Mouse (Mus musculus) left cerebral cortex, postnatal 4 days (tissue): ENCODE results near the gene Plekhg6. TPM values are rescaled to one million over a fixed set of nuclear protein-coding genes. Genes with fewer than 3 reads are reported as not detected.

Experiments
- DNase-seq: peaks from one replicate; pipeline ENCODE4 v3.0.0-alpha.2; 2022
- intact Hi-C: fragments of 180-260 bp; cut with DNase I; formaldehyde crosslinking; loops from one replicate; pipeline ENCODE4 v1.15.1; 2025
- total RNA-seq, 2 experiments: library from RNA; stranded (reverse); gene quantifications; 2 replicates each; pipeline ENCODE4 v1.2.3; 2021

The Plekhg6 gene
- total RNA-seq, 2 experiments from 2014 or later, result not detected

GRCm38 (mm10) chr6:125354352-125355151 lies 26.0 kb downstream of the Plekhg6 start:
- intact Hi-C loops, result no loop called here
- DNase-seq, result no peak

GRCm38 (mm10) chr6:125353655-125354054 lies 26.9 kb downstream of the Plekhg6 start:
- no peak for DNase-seq
- intact Hi-C loops, result no loop called here

GRCm38 (mm10) chr6:125353221-125353620 lies 27.4 kb downstream of the Plekhg6 start:
- DNase-seq, result no peak
- intact Hi-C loops, result no loop called here

- no peak for DNase-seq
- intact Hi-C loops, result no loop called here
Measured at GRCm38 (mm10) chr6:125352811-125353210, 27.8 kb downstream of the Plekhg6 start.

GRCm38 (mm10) chr6:125352046-125352384 lies 28.6 kb downstream of the Plekhg6 start:
- no peak for DNase-seq
- intact Hi-C loops, result no loop called here

DNA sequence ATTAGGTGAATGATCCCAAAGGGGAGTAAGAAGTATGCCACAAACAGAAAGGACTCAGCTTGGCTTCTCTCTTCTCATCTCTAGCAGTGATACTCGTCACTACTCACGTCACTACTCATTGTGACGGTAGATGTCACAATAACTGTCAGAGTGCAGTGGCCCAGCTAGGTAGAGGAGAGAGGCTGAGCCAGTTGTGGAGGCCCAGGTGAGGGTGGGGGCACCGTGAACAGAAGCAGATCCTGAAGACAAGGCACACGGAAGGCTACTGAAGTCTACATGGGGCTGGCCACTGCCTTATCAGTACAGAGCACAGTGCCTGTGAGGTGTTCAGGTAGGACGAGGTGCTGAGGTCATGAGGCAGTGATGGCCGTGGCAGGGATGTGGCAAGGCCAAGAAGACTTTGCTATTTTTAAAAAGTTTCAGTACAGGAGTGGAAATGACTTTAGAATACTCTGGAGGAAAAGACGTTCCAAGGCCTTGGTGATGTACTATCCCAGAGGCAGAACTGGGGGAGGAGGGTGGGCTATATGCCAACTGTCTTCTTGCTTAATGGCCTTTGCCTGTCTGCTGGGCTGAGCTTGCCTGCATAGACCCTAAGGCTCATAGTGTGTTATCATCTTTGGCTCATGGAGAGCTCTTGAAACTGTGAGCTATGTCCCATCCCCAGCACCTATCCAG lies 29.1 kb downstream of the Plekhg6 start:
- intact Hi-C loops, result no loop called here

GRCm38 (mm10) chr6:125350995-125351324 lies 29.6 kb downstream of the Plekhg6 start:
- DNase-seq, result no peak
- intact Hi-C loops, result no loop called here

More for the DNA sequence above, 29.1 kb downstream of the Plekhg6 start:
- no peak for DNase-seq

DNA sequence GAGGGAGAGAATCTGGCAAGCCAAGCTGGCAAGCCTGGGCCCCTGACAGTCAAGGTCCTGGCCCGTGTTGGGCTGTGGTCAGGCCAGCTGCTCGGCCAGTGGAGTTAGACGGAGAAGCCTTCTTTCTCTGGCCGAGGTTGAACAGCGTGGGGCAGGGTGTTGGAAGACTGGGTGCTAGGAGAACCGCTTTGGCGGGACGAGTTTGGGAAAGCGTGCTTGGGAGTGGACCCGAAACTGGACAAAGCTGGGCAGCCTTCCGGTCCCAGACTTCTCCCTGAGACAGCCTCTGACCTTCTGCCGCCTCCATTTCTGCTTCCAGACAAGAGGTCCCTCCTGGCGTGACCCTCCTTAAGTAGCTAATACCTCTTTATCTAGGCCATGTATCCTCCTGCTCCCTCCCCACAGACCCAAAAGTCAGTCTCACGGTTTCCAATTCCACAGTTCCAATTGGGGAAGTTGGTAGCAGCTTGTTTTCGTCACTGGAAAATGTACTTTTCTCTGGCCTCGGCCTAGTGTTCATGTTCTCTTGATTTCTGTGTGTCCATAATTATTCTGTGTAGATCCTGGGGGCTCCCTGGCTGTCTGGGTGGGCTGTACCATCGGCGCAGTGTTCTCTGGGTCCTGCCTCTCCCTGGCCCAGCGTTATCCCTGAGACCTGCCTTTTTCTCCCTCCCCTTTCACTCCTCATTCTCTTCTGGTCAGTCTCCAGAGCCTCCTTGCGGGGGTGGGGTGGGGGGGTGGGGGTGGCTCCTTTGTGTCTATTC lies 30.2 kb downstream of the Plekhg6 start:
- DNase-seq, result no peak
- intact Hi-C loops, result no loop called here

- intact Hi-C loops, result no loop called here
- peak; percentile 32 for DNase-seq
Measured at GRCm38 (mm10) chr6:125349575-125350230, 30.9 kb downstream of the Plekhg6 start.

DNA sequence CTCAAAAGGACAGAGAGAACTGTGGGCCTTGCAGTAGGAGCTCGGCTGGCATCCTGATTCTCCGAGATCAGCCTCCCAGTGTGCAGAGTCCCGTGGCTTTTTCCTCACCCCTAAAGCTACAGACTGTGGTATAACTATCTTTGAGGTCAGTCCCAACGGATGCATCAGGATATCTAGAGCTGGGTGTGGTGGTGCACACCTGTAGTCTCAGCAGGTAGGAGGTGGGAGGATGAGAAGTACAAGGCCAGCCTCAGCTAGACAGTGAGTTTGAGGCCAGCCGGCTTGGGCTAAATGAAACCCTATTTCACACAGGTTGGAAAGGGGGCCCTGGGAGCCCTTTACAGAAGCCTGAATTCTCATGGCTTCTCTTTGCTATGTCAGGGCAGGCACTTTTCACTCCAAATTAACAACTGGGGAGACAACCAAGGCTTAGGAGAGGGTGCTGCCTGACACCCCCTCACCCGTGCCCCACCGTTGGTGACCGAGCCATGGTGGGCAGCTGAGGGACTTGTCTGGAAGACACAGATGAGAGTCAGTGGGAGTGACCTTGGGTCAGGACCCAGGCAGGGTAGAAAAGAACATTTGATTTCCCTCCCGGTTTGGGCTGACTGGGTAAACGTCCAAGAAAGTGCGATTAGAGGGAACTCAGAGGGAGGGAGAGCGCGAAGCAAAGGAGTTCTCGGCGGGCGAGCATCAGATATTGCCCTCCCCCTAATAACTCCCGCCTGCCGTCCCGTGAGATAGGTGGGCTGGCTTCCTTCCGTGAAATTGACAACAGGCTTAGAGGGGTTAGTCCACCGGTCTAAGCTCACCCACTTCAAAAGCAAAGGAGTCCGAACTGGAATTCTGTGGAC lies 31.6 kb downstream of the Plekhg6 start, which contains the start of gene Tnfrsf1a:
Gene Tnfrsf1a (plus strand): TSS at position 642 of the 854 bp plus-strand sequence.
- no peak for DNase-seq
- intact Hi-C loops, result no loop called here

DNA sequence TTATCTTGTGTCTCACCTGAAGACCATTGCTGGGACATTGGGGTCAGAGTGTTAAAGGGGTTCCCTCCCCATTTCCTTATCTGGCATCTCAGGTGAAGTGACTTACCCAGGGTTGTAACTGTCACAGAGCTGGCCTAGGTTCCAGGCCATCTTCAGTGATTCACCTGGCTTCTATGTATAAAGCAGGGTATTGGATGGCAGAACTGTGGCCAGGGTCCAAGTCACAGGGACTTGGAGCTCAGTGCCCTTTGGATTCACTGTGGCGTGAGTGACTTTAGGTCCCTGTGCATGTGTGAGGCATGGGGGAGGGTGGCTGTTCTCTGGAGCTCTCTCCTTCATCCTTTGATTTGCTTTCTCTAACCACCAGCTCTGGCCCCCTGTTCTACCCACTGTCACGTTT lies 34.6 kb downstream of the Plekhg6 start:
- no peak for DNase-seq
- intact Hi-C loops, result no loop called here

- intact Hi-C loops, result no loop called here
- no peak for DNase-seq
Measured at GRCm38 (mm10) chr6:125345625-125346024, 35.0 kb downstream of the Plekhg6 start.

GRCm38 (mm10) chr6:125344866-125345265 lies 35.7 kb downstream of the Plekhg6 start:
- intact Hi-C loops, result no loop called here
- DNase-seq, result no peak

DNA sequence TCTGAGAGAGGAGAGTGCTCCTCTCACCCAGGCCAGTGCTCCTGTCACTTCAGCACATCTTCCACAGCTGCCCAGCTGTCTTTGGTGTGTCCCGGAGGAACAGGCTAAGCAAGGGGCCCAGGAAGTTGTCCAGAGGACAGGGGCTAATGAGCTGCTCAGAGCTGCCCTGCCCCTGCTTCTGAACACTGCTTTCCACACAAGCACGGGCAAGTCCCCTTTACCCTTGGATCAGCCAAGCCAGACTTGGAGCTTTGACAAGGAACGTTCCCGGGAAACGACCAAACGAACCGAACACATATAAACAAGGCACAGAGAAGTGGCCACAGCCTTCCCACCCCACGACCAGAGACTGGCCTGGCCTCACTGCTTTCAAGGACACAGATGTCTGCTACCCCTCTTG lies 36.5 kb downstream of the Plekhg6 start:
- no peak for DNase-seq

DNA sequence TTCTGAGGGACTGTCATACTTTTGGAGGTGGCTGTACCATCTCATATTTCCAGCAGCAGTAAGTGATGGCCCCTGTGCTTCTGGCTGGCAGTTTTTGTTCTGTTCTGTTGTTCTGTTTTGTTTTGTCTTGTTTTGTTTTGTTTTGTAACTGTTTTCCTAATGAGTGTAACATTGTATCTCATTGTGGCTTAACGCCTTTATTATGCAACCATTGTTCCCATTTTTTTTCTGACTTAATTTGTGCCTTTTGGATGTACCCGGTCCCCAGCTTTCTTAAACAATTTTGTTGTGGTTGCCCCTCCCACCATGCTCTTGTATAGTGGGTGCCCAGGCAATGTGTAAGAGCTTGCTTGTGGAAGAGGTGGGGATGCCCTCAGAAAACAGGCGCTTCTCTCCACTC lies 38.4 kb downstream of the Plekhg6 start:
- intact Hi-C loops, result no loop called here
- DNase-seq, result no peak

More for the DNA sequence above, 36.5 kb downstream of the Plekhg6 start:
- intact Hi-C loops, result no loop called here

GRCm38 (mm10) chr6:125340244-125340643 lies 40.3 kb downstream of the Plekhg6 start:
- intact Hi-C loops, result no loop called here
- DNase-seq, result no peak

- intact Hi-C loops, result no loop called here
- DNase-seq, result no peak
Measured at GRCm38 (mm10) chr6:125338791-125339660, 41.6 kb downstream of the Plekhg6 start.

DNA sequence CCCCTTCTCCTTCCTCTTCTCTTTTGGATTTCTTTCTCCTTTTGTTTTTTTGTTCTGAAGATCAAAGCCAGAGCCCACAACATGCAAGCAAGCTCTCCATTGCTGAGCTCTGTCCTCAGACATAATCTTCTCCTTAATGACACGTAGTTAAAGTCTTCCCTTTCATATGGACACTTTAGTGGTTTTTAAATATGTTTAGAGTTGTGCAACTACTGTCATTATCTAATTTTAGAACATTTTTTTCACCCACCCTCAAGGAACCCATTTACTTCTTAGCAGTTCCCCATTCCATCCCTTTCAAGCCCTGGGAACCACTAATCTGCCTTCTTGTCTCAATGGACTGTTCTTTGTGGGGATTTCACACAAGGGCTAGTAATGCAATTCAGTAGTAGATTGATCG lies 46.2 kb downstream of the Plekhg6 start:
- intact Hi-C loops, result no loop called here
- no peak for DNase-seq
